Comparison of ENCODE assay signal across 25 mouse cellular contexts in the genomic region with DNA sequence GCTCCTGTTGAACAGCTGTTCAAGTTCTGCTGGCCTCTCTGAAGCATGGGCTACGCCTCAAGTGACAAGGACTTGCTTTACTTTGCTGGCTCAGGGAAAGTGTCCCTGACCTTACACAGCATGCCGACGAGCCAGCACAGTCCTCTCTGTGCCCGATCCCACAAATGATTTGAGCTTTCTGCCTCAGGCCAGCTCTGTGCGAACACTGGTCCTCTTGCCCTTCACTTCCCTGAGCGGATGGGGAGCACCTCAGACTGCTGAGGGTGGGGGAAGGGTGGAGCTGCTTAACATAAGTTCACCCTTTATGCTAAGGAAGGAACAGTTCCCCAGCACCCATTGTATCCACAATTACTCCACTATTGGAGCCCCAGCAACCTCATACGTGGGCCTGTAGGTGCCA.
"Had no signal": no experiment of that assay in that cellular context is flagged by ENCODE, and none has a peak within 500 bp of the region (broad histone marks: within the 10 kb centered on the region; RNA-seq: fewer than 3 reads in every experiment).

No protein-coding gene starts in this region.

- H3K27me3 ChIP-seq: hindbrain, embryonic 15.5 days had no signal

- DNase-seq: gastrocnemius, postnatal 14 days; gastrocnemius, postnatal 36 days; heart, adult 18-20 months; heart, postnatal 14 days; heart, postnatal 36 days; kidney, adult 11 months; kidney, adult 2 months; kidney, adult 9 months; kidney, postnatal 14 days; kidney, postnatal 36 days; layer of hippocampus, adult 9-11 months; layer of hippocampus, postnatal 36 days; left cerebral cortex, postnatal 4 days had no signal

- H3K4me3 ChIP-seq: heart, embryonic 13.5 days; heart, embryonic 15.5 days; hindbrain, embryonic 13.5 days; hindbrain, embryonic 15.5 days; kidney, embryonic 15.5 days; limb, embryonic 13.5 days; limb, embryonic 15.5 days; liver, embryonic 12.5 days had no signal

- H3K9ac ChIP-seq: heart, embryonic 13.5 days; heart, embryonic 15.5 days; hindbrain, embryonic 13.5 days; hindbrain, embryonic 15.5 days; kidney, embryonic 15.5 days; limb, embryonic 13.5 days; limb, embryonic 15.5 days; liver, embryonic 12.5 days; liver, embryonic 14.5 days had no signal

- H3K4me1 ChIP-seq: heart, embryonic 13.5 days; heart, embryonic 15.5 days; hindbrain, embryonic 15.5 days; liver, embryonic 12.5 days had no signal

- H3K9me3 ChIP-seq: heart, embryonic 13.5 days; heart, embryonic 15.5 days; hindbrain, embryonic 13.5 days; hindbrain, embryonic 15.5 days; kidney, embryonic 15.5 days; limb, embryonic 15.5 days; liver, embryonic 12.5 days had no signal

- H3K4me2 ChIP-seq: heart, embryonic 11.5 days; heart, embryonic 13.5 days; heart, embryonic 15.5 days; hindbrain, embryonic 13.5 days; hindbrain, embryonic 15.5 days; kidney, embryonic 15.5 days; limb, embryonic 13.5 days; limb, embryonic 15.5 days; liver, embryonic 12.5 days had no signal

- H3K36me3 ChIP-seq: heart, embryonic 13.5 days; heart, embryonic 15.5 days; hindbrain, embryonic 13.5 days; hindbrain, embryonic 15.5 days; kidney, embryonic 15.5 days; limb, embryonic 13.5 days; limb, embryonic 15.5 days; liver, embryonic 12.5 days had no signal

- H3K27ac ChIP-seq: heart, embryonic 13.5 days; heart, embryonic 15.5 days; hindbrain, embryonic 13.5 days; hindbrain, embryonic 15.5 days; hindbrain, postnatal 0 days; kidney, embryonic 15.5 days; kidney, postnatal 0 days; limb, embryonic 13.5 days; limb, embryonic 15.5 days; liver, embryonic 12.5 days; liver, embryonic 14.5 days had no signal

- ATAC-seq: hindbrain, postnatal 0 days; liver, embryonic 12.5 days had no signal
